Comparison of ENCODE assay signal across 8 mouse cellular contexts in the genomic region with DNA sequence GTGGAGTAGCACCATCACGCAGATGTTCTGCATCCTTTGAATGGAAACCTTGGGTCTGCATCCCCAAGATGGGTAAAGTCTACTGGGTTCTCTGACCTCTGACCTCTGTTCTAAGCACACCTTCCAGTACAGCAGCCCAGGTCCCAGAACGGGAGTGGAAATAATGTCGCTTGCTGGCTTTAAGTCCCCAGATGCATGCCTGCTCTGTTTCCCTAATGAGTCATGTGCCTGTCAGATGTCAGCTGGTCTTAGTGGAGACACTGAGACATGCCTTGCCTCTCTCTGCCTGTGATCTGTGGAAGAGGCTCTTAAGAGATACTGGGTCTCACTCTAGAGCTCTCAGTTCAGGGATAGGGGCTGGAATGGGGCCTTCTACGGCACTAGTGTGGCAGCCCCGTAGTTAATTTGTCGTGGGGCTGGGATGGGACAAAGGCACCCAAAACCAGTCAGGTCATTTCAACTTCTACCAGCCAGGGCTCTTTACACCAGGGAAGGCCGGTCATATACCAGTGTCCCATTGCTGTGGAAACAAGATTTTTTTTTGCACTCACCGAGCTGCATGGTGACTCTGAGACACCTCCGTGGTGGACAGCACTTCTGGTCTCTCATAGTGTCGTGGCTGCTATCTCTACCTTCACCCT.
A peak's percentile ranks its signal among the peaks of the same experiment; 100 is the strongest.
DNase-seq lines count a peak whose midpoint lies in the region; ATAC-seq and TF ChIP-seq lines count a peak whose summit lies in the region.

No protein-coding gene starts in this region.

- no peak for TF ChIP-seq CTCF in heart, adult 2 months (IDR thresholded peaks at IDR 0.05)
- TF ChIP-seq CTCF in heart, postnatal 0 days (IDR thresholded peaks at IDR 0.05; ENCODE audit: low read depth): no peak

- peak overlapping the region; percentile 37 for H3K4me2 ChIP-seq in heart, postnatal 0 days (ENCODE audit: low read depth, low read length)
- peak overlapping the region; percentile 35 for H3K4me2 ChIP-seq in midbrain, embryonic 13.5 days (replicated peaks)

- DNase-seq in heart, adult 2 months: no peak
- no peak for DNase-seq in heart, postnatal 25 days (ENCODE audit: low spot score)
- DNase-seq in adrenal gland, postnatal 36 days: peak; percentile 58 to 59
- peak; percentile 39 for DNase-seq in heart, postnatal 0 days (ENCODE audit: low spot score)
- no peak for DNase-seq in gastrocnemius, adult 8-10 months (ENCODE audit: low spot score in 2 of 2)
- DNase-seq in urinary bladder, adult 2 months (ENCODE audit: low spot score): no peak
- no peak for DNase-seq in yolk sac, embryonic 10.5 days (ENCODE audit: low spot score)

- no peaks in the 10 kb centered on the region for H3K79me2 ChIP-seq in heart, adult 2 months (replicated peaks; ENCODE audit: control insufficient read depth, insufficient read depth, low read length)

- H3K4me3 ChIP-seq in heart, adult 2 months: no peak overlapping the region
- no peak overlapping the region for H3K4me3 ChIP-seq in heart, postnatal 0 days (ENCODE audit: low read depth, low read length)
- no peak overlapping the region for H3K4me3 ChIP-seq in midbrain, embryonic 13.5 days (replicated peaks)

- peaks cover 8% of the 10 kb centered on the region; the same call in 1 of the 2 replicates for H3K36me3 ChIP-seq in heart, adult 2 months (ENCODE audit: control insufficient read depth, insufficient read depth, low read length)
- H3K36me3 ChIP-seq in heart, postnatal 0 days (replicated peaks; ENCODE audit: control insufficient read depth, insufficient read depth, low read length): peaks cover 25% of the 10 kb centered on the region
- H3K36me3 ChIP-seq in midbrain, embryonic 13.5 days: peaks cover 36% of the 10 kb centered on the region

- intact Hi-C loops in heart, adult 2 months (cut with DNase I): loop anchor here (1.0 to 5.0 kb wide), 4 partner anchors 19 to 105 kb away; a partner anchor contains a TSS
- intact Hi-C loops in heart, postnatal 25 days (cut with DNase I): loop anchor here (5.0 kb wide), 1 partner anchor 40 kb away; no protein-coding TSS in a partner anchor

- WGBS in heart, adult 2 months: 19% methylated on average over 10 of the region's 10 CpGs
- WGBS in heart, postnatal 0 days: 18% methylated on average over 10 of the region's 10 CpGs
- 14% methylated on average over 10 of the region's 10 CpGs for WGBS in midbrain, embryonic 13.5 days

- no peak for TF ChIP-seq EP300 in heart, adult 2 months (IDR thresholded peaks at IDR 0.05; ENCODE audit: insufficient read depth, low read depth, low read length)
- TF ChIP-seq EP300 in heart, postnatal 0 days (IDR thresholded peaks at IDR 0.05; ENCODE audit: low read depth): no peak; the same call in 1 of the 2 replicates

- TF ChIP-seq POLR2A in heart, adult 2 months (IDR thresholded peaks at IDR 0.05; ENCODE audit: insufficient read depth, low read depth, low read length): no peak

- no peaks in the 10 kb centered on the region for H3K9me3 ChIP-seq in heart, postnatal 0 days (replicated peaks; ENCODE audit: control insufficient read depth, low read length)
- H3K9me3 ChIP-seq in midbrain, embryonic 13.5 days: no peaks in the 10 kb centered on the region

- no peaks in the 10 kb centered on the region for H3K27me3 ChIP-seq in heart, adult 2 months (ENCODE audit: control insufficient read depth, insufficient read depth, low read length)
- H3K27me3 ChIP-seq in heart, postnatal 0 days (ENCODE audit: control insufficient read depth, insufficient read depth, low read length): no peaks in the 10 kb centered on the region
- no peaks in the 10 kb centered on the region for H3K27me3 ChIP-seq in midbrain, embryonic 13.5 days

- H3K27ac ChIP-seq in heart, adult 2 months: peak overlapping the region; percentile 87
- H3K27ac ChIP-seq in heart, postnatal 0 days (ENCODE audit: low read depth): peak overlapping the region; percentile 93
- peak overlapping the region; percentile 99 for H3K27ac ChIP-seq in midbrain, embryonic 13.5 days

- H3K4me1 ChIP-seq in heart, adult 2 months (ENCODE audit: control insufficient read depth, insufficient read depth, low read length): peaks cover 38% of the 10 kb centered on the region
- peaks cover 50% of the 10 kb centered on the region for H3K4me1 ChIP-seq in heart, postnatal 0 days (ENCODE audit: control insufficient read depth, insufficient read depth)
- H3K4me1 ChIP-seq in midbrain, embryonic 13.5 days (replicated peaks): peaks cover 86% of the 10 kb centered on the region

- ATAC-seq in heart, postnatal 0 days (ENCODE audit: insufficient read depth, low read depth): no peak; the same call in 1 of the 2 replicates
- 0 out of 2 replicates have a peak, but pooled peaks have one; percentile 9 for ATAC-seq in midbrain, embryonic 13.5 days

- peak overlapping the region; percentile 48 for H3K9ac ChIP-seq in heart, adult 2 months (ENCODE audit: low read depth, low read length)
- peak overlapping the region; percentile 33 for H3K9ac ChIP-seq in heart, postnatal 0 days (replicated peaks; ENCODE audit: low read depth, low read length)
- peak overlapping the region; percentile 61 for H3K9ac ChIP-seq in midbrain, embryonic 13.5 days (replicated peaks)

Comparison
In these comparisons a context has a peak if more than half of its experiments do, and no peak if none do; other contexts are left out.
1. DNase-seq: peak in adrenal gland, postnatal 36 days (2 of 2) and heart, postnatal 0 days (single experiment); none in heart, adult 2 months (0 of 2), heart, postnatal 25 days (single experiment), gastrocnemius, adult 8-10 months (0 of 2), urinary bladder, adult 2 months (single experiment) and yolk sac, embryonic 10.5 days (single experiment).
2. Peak in every context shown above with its lines, with median percentiles within 50 percentile points of each other: H3K27ac ChIP-seq and H3K9ac ChIP-seq.